Mouse (Mus musculus) embryonic facial prominence, embryonic 15.5 days (tissue): ENCODE results near the gene Acsl1. TPM values are rescaled to one million over a fixed set of nuclear protein-coding genes. Genes with fewer than 3 reads are reported as not detected.

Experiments
- ATAC-seq: fragments of 200-750 bp; cut with Nextera tagmentation; 2 replicates; pipeline ENCODE4 v1.8.0; 2017; ENCODE audit warnings: low read depth, moderate TSS enrichment; ENCODE audit not compliant: insufficient number of reproducible peaks, low FRiP score, low TSS enrichment
- H3K27ac ChIP-seq: fragments of 300-500 bp; sonication (generic); replicated peaks from 2 replicates; pipeline ENCODE4 v1.5.1; 2015; ENCODE audit warnings: mild to moderate bottlenecking, inconsistent platforms
- H3K27me3 ChIP-seq: fragments of 300-500 bp; sonication (generic); 2 replicates; pipeline ENCODE4 v1.6.1; 2015; ENCODE audit warnings: inconsistent platforms
- H3K36me3 ChIP-seq: fragments of 300-500 bp; sonication (generic); 2 replicates; pipeline ENCODE4 v1.6.1; 2015; ENCODE audit warnings: mild to moderate bottlenecking, inconsistent platforms
- H3K4me1 ChIP-seq: fragments of 300-500 bp; sonication (generic); 2 replicates; pipeline ENCODE4 v1.6.1; 2015; ENCODE audit warnings: inconsistent platforms
- H3K4me2 ChIP-seq: fragments of 300-500 bp; sonication (generic); replicated peaks from 2 replicates; pipeline ENCODE4 v1.6.1; 2015; ENCODE audit warnings: mild to moderate bottlenecking, inconsistent platforms
- H3K4me3 ChIP-seq: fragments of 300-500 bp; sonication (generic); replicated peaks from 2 replicates; pipeline ENCODE4 v1.5.1; 2015; ENCODE audit warnings: mild to moderate bottlenecking, inconsistent platforms
- H3K9ac ChIP-seq: fragments of 300-500 bp; sonication (generic); 2 replicates; pipeline ENCODE4 v1.6.1; 2015; ENCODE audit warnings: inconsistent platforms
- H3K9me3 ChIP-seq: fragments of 300-500 bp; sonication (generic); replicated peaks from 2 replicates; pipeline ENCODE4 v1.6.1; 2016; ENCODE audit warnings: inconsistent platforms
- WGBS: fragments of 180-500 bp; shearing (Covaris S2); methylation state at CpG from one replicate; pipeline ENCODE4 v1.1.7; 2015; 5-methylcytosine and 5-hydroxymethylcytosine counted together
- polyA plus RNA-seq: library from polyadenylated mRNA; unstranded; fragments of >200 nt; fragmentation: Nextera tagmentation; extraction: Ambion mirVana; gene quantifications from 2 replicates; pipeline ENCODE4 v1.2.1, GENCODE M21; 2015

The Acsl1 gene
- polyA plus RNA-seq, 1 experiment from 2014 or later: 44.2 TPM

DNA sequence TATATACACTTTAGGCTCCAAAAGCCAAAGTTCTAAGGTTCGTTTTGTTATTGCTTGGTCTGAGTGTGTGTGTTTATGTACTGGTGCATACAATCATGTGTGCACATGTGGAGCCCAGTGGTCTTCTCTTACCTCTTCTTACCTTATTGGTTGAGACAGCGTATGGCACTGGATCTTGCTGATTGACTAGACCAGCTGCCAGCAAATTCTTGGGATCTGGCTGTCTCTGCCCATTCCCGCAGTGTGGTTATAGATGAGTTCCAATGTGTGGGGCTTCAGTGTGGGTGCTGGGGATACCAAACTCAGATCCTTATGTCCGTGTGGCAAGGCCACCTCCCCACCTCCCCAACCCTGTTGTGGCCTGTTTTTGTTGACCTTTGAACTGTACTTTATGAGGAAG, 21.8 kb upstream of the Acsl1 start:
- Histone ChIP-seq H3K9me3 (no peaks in the 10 kb centered on the region), H3K27me3 (no peaks in the 10 kb centered on the region), H3K27ac (no peak overlapping the region), H3K4me1 (no peaks in the 10 kb centered on the region), H3K4me2 (no peak overlapping the region), H3K9ac (no peak overlapping the region), H3K36me3 (no peaks in the 10 kb centered on the region), H3K4me3 (no peak overlapping the region)
- WGBS: 66% methylated on average over 4 of the region's 4 CpGs
- ATAC-seq: no peak

DNA sequence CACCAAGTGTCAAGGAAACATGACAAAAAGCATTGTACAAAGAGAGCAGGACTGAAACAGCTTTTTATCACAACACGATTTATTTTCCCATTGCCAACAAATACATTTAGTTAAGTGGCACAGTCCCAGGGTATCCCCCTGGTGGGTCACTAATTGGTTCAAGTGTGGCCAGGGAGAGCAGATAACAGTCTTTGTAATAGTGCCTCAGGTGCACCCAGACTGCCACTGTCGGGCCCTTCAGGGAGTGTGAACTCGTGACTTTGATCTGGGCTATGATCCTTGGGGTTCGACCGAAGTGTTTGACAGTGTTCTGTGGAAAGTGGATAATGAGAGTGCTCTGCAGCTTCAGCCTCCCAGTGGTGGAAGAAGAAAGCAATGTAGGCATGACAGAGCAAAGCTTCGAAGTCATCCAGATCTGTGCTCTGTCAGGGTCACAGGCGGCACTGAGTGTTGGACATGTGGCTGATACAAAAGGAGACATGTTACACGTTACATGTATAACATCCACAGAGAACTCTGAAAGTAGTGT, 21.1 kb upstream of the Acsl1 start:
- H3K36me3 ChIP-seq: no peaks in the 10 kb centered on the region
- H3K27ac ChIP-seq: no peak overlapping the region
- no peaks in the 10 kb centered on the region for H3K27me3 ChIP-seq
- no peak overlapping the region for H3K9ac ChIP-seq
- no peaks in the 10 kb centered on the region for H3K4me1 ChIP-seq
- H3K4me3 ChIP-seq: no peak overlapping the region
- no peak for ATAC-seq
- H3K9me3 ChIP-seq: no peaks in the 10 kb centered on the region
- WGBS: 82% methylated on average over 8 of the region's 8 CpGs
- no peak overlapping the region for H3K4me2 ChIP-seq

DNA sequence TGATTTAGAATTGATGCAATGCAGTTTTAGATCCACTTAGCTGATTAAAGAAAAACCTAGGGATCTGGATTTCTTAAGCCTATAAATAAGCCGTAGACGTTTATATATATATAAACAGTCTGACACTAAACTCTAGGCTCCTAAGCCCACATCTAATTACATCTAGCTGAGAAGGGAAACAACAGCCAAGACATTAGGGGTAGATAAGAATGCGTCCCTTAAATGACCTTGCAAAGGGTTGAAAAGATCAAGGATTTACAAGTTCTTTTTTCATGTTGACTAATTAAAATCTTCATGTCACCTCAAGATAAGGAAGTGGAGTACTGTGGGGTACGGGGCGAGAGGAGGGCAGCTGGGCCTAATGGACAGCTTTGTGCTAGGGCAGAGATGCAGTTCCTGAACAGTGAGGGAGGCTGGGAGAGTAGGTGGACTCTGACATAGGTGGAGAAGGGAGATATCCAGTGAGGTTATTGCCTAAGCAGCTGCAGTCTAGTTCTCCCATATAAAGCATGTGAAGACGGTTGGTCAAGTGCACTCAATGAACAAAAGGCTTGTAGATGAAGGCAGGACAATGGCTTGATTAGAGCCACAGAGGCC, 12.5 kb upstream of the Acsl1 start:
- no peaks in the 10 kb centered on the region for H3K27me3 ChIP-seq
- ATAC-seq: no peak
- 75% methylated on average over 6 of the region's 6 CpGs for WGBS
- no peaks in the 10 kb centered on the region for H3K4me1 ChIP-seq
- H3K4me2 ChIP-seq: no peak overlapping the region
- no peaks in the 10 kb centered on the region for H3K36me3 ChIP-seq
- H3K9me3 ChIP-seq: no peaks in the 10 kb centered on the region
- H3K4me3 ChIP-seq: no peak overlapping the region
- H3K9ac ChIP-seq: no peak overlapping the region
- no peak overlapping the region for H3K27ac ChIP-seq

DNA sequence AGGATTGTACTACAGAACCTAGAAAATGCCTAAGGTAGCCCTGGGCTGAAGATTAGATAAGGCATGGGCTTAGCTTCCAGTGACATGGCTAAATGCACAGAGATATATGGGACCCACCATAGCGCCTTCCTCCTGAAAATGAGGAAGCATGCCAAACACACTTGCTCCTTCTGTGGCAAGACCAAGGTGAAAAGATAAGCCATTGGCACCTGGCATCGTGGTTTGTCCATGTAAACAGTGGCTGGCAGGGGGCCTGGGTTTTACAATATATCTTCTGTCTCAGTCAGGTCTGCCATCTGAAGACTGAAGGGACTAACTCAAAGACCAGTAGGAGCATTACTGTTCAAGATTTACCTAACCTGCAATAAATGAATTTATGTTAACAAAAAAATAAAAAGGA, 2.4 kb upstream of the Acsl1 start:
- 82% methylated on average over 2 of the region's 2 CpGs for WGBS
- Histone ChIP-seq H3K4me2 (no peak overlapping the region), H3K4me3 (no peak overlapping the region), H3K9ac (no peak overlapping the region), H3K27me3 (no peaks in the 10 kb centered on the region), H3K27ac (no peak overlapping the region), H3K4me1 (peaks cover 5% of the 10 kb centered on the region; the same call in 1 of the 2 replicates), H3K36me3 (no peaks in the 10 kb centered on the region), H3K9me3 (no peaks in the 10 kb centered on the region)
- no peak for ATAC-seq

DNA sequence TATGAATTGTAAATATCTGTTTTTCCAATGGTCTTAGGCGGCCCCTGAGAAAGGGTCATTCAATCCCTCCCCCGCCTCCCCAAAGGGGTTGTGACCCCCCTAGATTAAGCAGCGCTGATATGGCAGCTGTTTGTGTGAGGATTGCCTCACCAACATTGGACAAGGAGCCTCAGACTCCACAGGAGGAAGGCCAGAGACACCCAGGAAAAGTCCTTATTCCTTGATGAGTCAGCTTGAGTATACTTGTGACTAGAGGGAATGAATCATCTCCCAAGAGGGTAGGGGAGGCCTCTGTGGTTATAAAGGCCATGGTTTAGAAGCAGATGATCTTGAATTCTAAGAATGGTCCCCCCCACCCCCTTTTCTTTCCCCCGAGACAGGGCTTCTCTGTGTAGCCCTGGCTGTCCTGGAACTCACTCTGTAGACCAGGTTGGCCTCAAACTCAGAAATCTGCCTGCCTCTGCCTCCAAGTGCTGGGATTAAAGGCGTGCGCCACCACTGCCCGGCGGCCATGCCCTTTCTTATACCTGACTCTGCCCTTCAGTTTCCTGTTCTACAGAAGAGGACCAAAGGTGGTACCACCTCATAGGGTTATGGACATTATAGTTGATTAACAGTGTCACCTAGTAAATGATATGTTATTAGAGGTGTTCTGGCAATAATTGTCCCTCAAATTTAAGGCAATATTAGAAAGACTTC, 1.6 kb upstream of the Acsl1 start:
- no peak for ATAC-seq
- Histone ChIP-seq H3K27me3 (no peaks in the 10 kb centered on the region), H3K4me2 (no peak overlapping the region), H3K4me3 (no peak overlapping the region), H3K4me1 (peaks cover 5% of the 10 kb centered on the region; the same call in 1 of the 2 replicates), H3K27ac (no peak overlapping the region), H3K9ac (no peak overlapping the region), H3K9me3 (no peaks in the 10 kb centered on the region), H3K36me3 (no peaks in the 10 kb centered on the region)
- 93% methylated on average over 8 of the region's 8 CpGs for WGBS

DNA sequence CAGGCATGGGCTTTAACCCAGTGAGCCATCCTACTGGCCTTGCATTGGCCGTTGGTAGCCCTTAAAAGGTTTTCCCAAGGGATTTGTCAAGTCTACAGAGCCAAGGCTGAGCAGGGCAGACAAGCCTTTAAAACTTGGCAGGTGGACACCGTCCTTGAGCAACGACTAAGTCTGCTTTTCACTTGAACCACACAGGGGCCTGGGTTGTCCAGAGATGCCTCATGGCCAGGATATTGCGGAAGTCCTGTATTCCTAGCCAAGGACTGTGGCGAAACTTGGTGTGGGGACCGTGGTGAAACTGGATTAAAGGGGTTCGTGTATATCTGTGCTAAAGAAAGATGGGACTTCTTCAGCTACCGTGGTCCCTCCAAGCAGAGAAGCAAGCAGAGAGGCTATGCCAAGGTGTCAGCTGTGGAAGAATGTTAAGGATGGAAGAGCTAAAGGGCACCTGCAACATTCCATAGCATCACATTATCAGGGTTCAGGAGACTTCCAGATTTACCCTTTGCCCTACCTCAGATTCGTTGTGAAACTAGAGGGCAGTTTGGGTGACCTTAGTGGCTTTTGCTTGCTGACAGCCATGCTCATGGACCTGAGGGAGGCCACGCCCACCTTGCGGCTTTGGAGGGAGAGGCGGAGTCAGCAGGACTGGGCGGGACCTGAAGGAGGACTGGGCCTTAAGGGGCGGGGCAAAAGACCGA, 596 bp upstream of the Acsl1 start:
- no peak for ATAC-seq
- WGBS: 38% methylated on average over 15 of the region's 15 CpGs

DNA sequence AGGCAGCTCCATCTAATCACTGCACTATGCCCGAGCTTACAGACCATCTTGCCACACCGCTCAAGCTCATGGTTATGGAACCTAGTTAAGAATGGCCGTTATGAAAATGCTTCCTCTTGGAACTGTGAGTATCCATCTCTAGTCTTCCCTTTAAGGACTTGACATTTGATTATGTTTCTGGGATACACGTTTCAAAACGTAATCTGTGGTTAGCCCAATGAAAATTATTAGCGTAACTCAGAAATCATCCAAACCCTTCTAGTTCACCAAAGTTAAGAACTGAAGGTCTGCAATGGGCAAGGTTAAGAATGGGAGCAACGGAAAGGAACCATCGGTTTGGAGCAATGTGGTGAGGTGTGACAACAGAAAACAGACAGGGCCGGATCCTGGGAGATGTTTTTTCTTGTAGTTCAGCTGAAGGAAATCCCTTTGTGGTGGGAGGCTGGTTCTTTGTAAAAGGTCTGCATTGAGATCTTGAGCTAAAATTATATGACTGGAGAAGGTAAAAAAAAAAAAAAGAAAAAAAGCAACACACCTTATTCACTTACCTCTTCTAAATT, 1.2 kb downstream of the Acsl1 start:
- ATAC-seq: no peak
- Histone ChIP-seq H3K4me3 (peak overlapping the region; percentile 84), H3K36me3 (no peaks in the 10 kb centered on the region), H3K9ac (peak overlapping the region; percentile 85; the same call in 1 of the 2 replicates), H3K9me3 (no peaks in the 10 kb centered on the region), H3K27me3 (no peaks in the 10 kb centered on the region), H3K4me1 (peaks cover 5% of the 10 kb centered on the region; the same call in 1 of the 2 replicates), H3K4me2 (peak overlapping the region; percentile 90), H3K27ac (no peak overlapping the region)
- 29% methylated on average over 9 of the region's 9 CpGs for WGBS

More for the DNA sequence above, 596 bp upstream of the Acsl1 start:
- no peak overlapping the region for H3K9ac ChIP-seq
- no peaks in the 10 kb centered on the region for H3K9me3 ChIP-seq
- peak overlapping the region; percentile 90 for H3K4me2 ChIP-seq
- peak overlapping the region; percentile 84 for H3K4me3 ChIP-seq
- no peaks in the 10 kb centered on the region for H3K27me3 ChIP-seq
- peak overlapping the region; percentile 86 for H3K27ac ChIP-seq
- H3K36me3 ChIP-seq: no peaks in the 10 kb centered on the region
- peaks cover 5% of the 10 kb centered on the region; the same call in 1 of the 2 replicates for H3K4me1 ChIP-seq

DNA sequence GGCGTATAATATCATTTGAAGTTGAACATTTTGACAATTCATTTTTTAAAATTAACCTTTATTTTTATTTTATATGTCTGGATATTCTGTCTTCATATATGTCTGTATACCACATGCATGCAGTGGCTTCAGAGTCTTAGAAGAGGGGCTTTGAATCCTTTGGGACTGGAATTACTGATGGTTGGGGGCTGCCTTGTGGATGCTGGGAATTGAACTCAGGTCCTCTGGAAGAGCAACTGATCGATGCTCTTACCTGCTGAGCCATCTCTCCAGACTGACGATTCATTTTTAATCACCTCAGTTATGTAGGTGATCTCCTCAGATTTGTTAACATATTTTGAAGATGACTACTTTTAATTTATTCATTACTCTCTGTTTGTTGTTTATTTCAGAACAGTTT, 3.3 kb downstream of the Acsl1 start:
- H3K4me3 ChIP-seq: no peak overlapping the region
- no peak for ATAC-seq
- no peaks in the 10 kb centered on the region for H3K9me3 ChIP-seq
- no peaks in the 10 kb centered on the region for H3K36me3 ChIP-seq
- H3K9ac ChIP-seq: no peak overlapping the region
- WGBS: 91% methylated on average over 3 of the region's 3 CpGs
- H3K27ac ChIP-seq: no peak overlapping the region
- H3K27me3 ChIP-seq: no peaks in the 10 kb centered on the region
- H3K4me1 ChIP-seq: peaks cover 5% of the 10 kb centered on the region; the same call in 1 of the 2 replicates
- H3K4me2 ChIP-seq: no peak overlapping the region

DNA sequence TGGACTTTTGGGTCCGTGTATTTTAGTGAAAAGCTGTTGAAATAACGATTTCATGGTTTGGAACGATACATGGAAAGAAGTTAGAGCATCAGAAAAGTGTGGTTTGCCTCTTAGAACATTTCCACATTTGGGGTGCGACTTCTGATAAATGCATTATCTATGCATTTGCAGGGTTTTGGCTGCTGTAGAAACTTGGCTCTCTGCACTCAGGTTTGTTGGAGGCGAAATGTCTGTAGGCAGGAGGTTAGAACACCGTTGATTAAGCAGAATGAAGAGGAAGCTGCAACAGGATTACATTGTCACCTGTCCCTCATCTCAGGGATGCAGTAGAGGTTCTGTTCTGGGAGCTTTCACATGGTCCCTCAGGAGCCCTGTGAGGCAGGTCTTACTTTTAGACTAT, 3.8 kb downstream of the Acsl1 start:
- Histone ChIP-seq H3K4me2 (no peak overlapping the region), H3K36me3 (no peaks in the 10 kb centered on the region), H3K9me3 (no peaks in the 10 kb centered on the region), H3K4me1 (peaks cover 5% of the 10 kb centered on the region), H3K27ac (no peak overlapping the region), H3K9ac (no peak overlapping the region), H3K4me3 (no peak overlapping the region), H3K27me3 (no peaks in the 10 kb centered on the region)
- ATAC-seq: no peak
- 79% methylated on average over 6 of the region's 6 CpGs for WGBS

DNA sequence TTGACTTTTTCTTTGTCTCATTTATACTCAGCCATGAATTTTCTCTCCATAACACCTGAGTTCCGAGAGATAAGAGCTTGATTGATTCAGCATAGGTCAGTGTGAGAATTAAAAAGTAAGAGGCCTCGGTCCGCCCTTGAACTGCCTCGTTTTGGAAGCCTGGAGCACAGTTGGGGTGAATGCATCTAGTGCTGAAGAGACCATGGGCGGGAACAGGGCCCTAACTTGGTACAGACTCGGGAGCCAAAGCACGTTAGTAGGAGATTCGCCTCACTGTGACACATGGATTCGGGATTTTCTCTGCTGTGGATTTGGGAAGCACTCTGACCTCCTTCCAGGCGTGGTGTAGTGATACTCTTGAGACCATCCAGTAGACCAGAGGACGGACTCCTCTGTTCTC, 4.6 kb downstream of the Acsl1 start:
- H3K4me2 ChIP-seq: no peak overlapping the region
- H3K9me3 ChIP-seq: no peaks in the 10 kb centered on the region
- H3K27ac ChIP-seq: no peak overlapping the region
- H3K27me3 ChIP-seq: no peaks in the 10 kb centered on the region
- no peak for ATAC-seq
- H3K9ac ChIP-seq: no peak overlapping the region
- H3K4me3 ChIP-seq: no peak overlapping the region
- WGBS: 82% methylated on average over 11 of the region's 11 CpGs
- no peaks in the 10 kb centered on the region for H3K36me3 ChIP-seq
- peaks cover 13% of the 10 kb centered on the region for H3K4me1 ChIP-seq

DNA sequence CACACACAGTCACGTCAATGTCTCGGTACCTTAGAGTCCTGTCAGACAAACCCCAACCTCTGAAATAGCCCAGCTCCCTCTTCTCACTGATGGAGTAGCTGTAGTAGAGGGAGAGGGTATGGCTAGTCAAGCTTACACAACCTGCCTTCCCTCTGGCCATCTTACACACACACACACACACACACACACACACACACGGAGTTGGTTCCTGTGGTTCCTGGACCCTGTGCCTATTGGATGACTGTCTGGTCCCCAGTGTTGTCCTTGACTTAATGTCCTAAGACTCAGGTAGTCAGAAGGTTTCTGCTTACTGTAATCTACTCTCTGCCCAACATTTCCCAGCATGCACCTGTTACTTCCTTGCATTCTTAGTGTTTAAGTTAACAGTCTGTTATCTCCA, 5.1 kb downstream of the Acsl1 start:
- H3K27ac ChIP-seq: no peak overlapping the region
- H3K9me3 ChIP-seq: no peaks in the 10 kb centered on the region
- WGBS: 95% methylated on average over 3 of the region's 3 CpGs
- no peak overlapping the region for H3K4me3 ChIP-seq
- ATAC-seq: no peak
- H3K4me1 ChIP-seq: peaks cover 15% of the 10 kb centered on the region
- H3K27me3 ChIP-seq: no peaks in the 10 kb centered on the region
- H3K4me2 ChIP-seq: no peak overlapping the region
- H3K36me3 ChIP-seq: no peaks in the 10 kb centered on the region
- H3K9ac ChIP-seq: no peak overlapping the region
